Mouse (Mus musculus) macrophage (primary cell): ENCODE data around the gene Cd2ap. TPM values are rescaled to one million over a fixed set of nuclear protein-coding genes. Genes with fewer than 3 reads are reported as not detected.
"Not testable (repeated sequence)": the region's sequence is repeated elsewhere in the genome, so short reads cannot be mapped to it uniquely, and the experiment has no call there.

Experiments used
- H3K27ac ChIP-seq: fragments of 350-480 bp; formaldehyde crosslinking; 2 replicates; pipeline ENCODE4 v1.9.0; 2021
- H3K36me3 ChIP-seq: fragments of 350-480 bp; formaldehyde crosslinking; 2 replicates; pipeline ENCODE4 v1.9.0; 2021; ENCODE audit errors: inconsistent target
- H3K4me3 ChIP-seq: fragments of 350-480 bp; formaldehyde crosslinking; 2 replicates; pipeline ENCODE4 v1.9.0; 2021; ENCODE audit errors: inconsistent target
- H3K79me2 ChIP-seq: fragments of 350-480 bp; formaldehyde crosslinking; 2 replicates; pipeline ENCODE4 v1.9.0; 2021; ENCODE audit errors: inconsistent target
- WGBS: methylation state at CpG from one replicate; pipeline ENCODE4 v1.1.7; 2026; ENCODE audit warnings: inconsistent platforms; ENCODE audit not compliant: missing documents; 5-methylcytosine and 5-hydroxymethylcytosine counted together
- polyA plus RNA-seq: library from polyadenylated mRNA; stranded (reverse); fragments of 250-400 nt; gene quantifications from 3 replicates; pipeline ENCODE4 v1.2.4, GENCODE M21; 2018; ENCODE audit warnings: inconsistent platforms
- total RNA-seq, 78 experiments: library from RNA; depleted of rRNA; stranded (reverse); fragments of 250-400 nt; gene quantifications; 1 replicate in 9 of 78; 2 replicates in 24 of 78; 3 replicates in 43 of 78; 4 replicates in 2 of 78; pipeline ENCODE4 v1.2.4; 2018; ENCODE audit warnings: inconsistent platforms in 56 of 78

Cd2ap gene
- 100 to 1,000 TPM in 18 of 26 experiments, 10 to 100 TPM in 8; 39.7 to 372 (median 133) TPM for total RNA-seq (2018; cell fraction: chromatin; rRNA removed)
- 10 to 100 TPM; 34.1 to 65.0 (median 50.3) TPM for total RNA-seq (2018; cell fraction: cytosol; rRNA removed)
- 100 to 1,000 TPM in 14 of 26 experiments, 10 to 100 TPM in 12; 32.7 to 160 (median 100) TPM for total RNA-seq (2018; cell fraction: nucleus; rRNA removed)
- polyA plus RNA-seq = 25.5 to 31.0 TPM (median 28.7 TPM) in 3 replicates

DNA sequence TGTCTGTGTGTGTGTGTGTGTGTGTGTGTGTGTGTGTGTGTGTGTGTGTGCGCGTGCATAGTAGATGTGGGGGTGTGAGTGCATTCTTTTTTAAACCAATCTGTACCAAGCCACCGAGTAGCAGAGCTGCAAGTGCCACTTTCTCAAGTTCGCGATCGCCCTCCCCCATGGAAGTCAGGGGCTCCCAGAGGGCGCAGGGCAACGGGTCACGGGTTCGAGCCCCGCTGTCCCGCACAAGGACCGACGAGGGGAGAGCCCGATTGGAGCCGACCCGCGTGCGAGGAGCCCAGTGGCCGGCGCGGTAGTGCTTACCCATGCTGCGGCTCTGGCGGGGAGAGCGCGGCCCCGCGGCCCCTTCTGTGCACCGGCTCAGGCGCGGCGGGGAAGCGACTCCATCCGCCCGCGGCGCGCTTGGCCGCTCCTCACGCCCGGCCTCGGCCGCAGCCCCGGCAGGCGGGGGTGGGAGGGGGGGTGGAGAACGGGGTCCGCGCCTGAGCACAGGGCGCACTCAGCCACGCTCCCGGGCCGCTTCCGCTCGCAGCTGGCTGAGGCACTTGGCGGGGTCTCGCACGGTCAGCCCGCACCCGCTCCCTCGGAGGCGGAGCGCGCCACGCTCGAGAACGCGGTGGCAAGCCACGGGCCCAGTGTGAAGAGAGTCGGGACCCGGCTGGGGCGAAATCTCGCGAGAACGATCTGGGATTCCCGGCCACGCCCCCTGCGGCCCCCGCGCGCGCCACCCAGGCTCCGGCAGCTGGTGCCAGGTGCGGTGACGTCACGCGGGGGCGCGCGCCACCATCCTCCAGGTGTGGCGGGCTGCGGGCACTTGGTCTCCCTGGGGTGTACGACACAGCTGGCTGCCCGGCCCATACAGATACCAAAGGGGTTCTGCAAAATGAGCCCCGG is at the start of gene Cd2ap:
Gene Cd2ap (minus strand): TSS at position 665 of the 903 bp plus-strand sequence.
- under 1% methylated on average over 87 of the region's 94 CpGs for WGBS
- no peaks in the 10 kb centered on the region for H3K36me3 ChIP-seq
- H3K4me3 ChIP-seq = peak within 1 kb of the TSS; percentile 57
- H3K79me2 ChIP-seq = peaks cover 48% of the 10 kb centered on the region
- H3K27ac ChIP-seq = no peak within 1 kb of the TSS; the same call in 1 of the 2 replicates

DNA sequence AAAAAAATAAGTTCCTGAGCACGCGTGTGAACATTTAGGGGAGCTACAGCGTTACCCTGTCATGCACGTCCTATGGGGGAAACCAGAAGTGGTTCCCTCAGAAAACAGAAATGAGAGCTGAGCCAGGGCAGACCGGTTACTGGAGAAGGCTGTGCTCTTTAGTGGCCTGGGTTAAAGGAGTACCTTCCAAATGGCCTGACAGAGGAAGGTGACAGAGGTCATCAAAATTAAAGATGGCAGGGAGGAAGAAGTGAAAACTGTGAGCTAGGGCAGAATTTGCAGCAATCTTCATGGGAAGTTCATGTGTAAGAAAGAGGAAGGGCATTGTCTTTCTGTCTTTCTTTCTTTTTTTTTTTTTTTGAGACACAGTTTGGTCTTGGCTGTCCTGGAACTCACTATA is 48.3 kb upstream of the Cd2ap start:
- H3K36me3 ChIP-seq = no peaks in the 10 kb centered on the region
- H3K27ac ChIP-seq = no peak overlapping the region
- no peak overlapping the region for H3K4me3 ChIP-seq
- H3K79me2 ChIP-seq = no peaks in the 10 kb centered on the region
- WGBS = 77% methylated on average over 5 of the region's 5 CpGs

DNA sequence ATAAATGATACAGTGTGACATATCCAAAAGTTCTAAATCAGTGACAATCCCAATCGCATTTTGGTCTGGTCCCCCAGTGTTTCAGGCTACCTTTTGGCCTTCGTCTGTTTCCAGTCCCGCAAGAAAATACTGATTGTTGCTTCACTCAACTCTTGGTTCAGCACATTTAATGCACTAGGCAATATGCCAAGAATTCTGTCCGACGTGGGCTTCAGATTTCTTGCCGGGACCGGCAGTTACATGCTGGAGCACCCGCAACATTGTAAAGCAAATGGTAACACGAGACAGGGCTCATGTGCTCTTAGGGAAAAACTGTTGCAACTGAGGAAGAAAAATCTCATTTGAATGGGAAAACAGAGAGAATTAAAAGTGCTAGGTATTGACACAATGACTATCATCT is 42.3 kb upstream of the Cd2ap start:
- no peaks in the 10 kb centered on the region for H3K36me3 ChIP-seq
- WGBS = 94% methylated on average over 9 of the region's 9 CpGs
- H3K4me3 ChIP-seq = no peak overlapping the region
- no peaks in the 10 kb centered on the region for H3K79me2 ChIP-seq
- no peak overlapping the region for H3K27ac ChIP-seq

DNA sequence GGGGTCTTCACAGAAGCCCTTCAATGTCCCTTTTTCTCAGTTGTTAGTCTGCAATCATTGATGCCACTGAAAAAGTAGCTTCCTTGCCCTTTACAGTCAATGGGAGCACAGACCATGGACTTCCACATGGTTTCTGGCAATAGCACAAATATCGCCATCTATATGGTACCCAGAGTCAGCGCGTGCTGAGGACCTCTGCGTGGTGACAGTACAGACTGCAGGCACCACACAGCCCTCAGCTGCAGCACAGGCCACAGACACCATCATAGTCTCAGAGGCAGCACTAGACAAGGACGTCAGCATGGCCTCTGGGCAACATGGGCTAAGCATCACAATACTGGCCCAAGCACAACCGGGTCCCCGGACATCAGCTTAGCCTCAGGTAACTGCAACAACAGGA is 38.3 kb upstream of the Cd2ap start:
- WGBS = 79% methylated on average over 7 of the region's 7 CpGs
- no peaks in the 10 kb centered on the region for H3K36me3 ChIP-seq
- no peaks in the 10 kb centered on the region for H3K79me2 ChIP-seq
- H3K4me3 ChIP-seq = no peak overlapping the region
- no peak overlapping the region for H3K27ac ChIP-seq

DNA sequence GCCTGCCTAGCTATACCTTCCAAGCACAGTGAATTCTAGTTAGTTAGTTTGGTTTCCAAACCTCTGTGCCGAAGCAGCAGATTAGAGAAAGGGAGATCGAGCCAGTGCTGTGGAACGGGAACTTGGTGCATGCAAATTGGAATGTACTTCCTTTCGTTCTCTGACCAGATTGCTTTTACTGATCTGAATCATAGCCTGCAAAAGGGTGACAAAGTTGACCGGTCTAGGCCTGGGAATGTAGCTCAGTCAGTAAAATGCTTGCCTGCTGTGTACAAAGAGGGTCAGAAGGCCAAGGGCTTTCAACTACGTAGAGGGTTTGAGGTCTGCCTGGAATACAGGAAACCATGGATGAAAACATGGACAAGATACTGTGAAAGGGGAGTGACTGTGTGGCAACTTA is 35.7 kb upstream of the Cd2ap start:
- H3K79me2 ChIP-seq = no peaks in the 10 kb centered on the region
- peak overlapping the region; percentile 37 for H3K27ac ChIP-seq
- 17% methylated on average over 6 of the region's 6 CpGs for WGBS
- no peak overlapping the region for H3K4me3 ChIP-seq
- no peaks in the 10 kb centered on the region for H3K36me3 ChIP-seq

DNA sequence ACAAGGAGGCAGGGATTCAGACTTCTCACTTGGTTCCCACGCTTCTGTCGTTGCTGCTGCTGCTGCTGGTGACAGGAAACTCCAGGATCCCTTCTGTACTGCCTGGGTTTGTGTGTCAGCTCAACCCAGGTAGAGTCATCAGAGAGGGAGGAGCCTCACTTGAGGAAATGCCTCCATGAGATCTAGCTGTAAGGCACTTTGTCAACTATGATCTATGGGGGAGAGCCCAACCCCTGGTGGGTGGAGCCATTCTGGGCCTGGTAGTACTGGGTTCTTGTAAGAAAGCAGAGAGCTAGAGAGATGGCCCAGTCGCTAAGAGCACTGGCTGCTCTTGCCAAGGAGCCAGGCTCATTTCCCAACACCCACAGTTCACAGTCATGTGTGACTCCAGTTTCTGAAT is 34.0 kb upstream of the Cd2ap start:
- no peaks in the 10 kb centered on the region for H3K79me2 ChIP-seq
- H3K27ac ChIP-seq = no peak overlapping the region
- H3K36me3 ChIP-seq = no peaks in the 10 kb centered on the region
- WGBS = 89% methylated on average over 3 of the region's 3 CpGs
- no peak overlapping the region for H3K4me3 ChIP-seq

DNA sequence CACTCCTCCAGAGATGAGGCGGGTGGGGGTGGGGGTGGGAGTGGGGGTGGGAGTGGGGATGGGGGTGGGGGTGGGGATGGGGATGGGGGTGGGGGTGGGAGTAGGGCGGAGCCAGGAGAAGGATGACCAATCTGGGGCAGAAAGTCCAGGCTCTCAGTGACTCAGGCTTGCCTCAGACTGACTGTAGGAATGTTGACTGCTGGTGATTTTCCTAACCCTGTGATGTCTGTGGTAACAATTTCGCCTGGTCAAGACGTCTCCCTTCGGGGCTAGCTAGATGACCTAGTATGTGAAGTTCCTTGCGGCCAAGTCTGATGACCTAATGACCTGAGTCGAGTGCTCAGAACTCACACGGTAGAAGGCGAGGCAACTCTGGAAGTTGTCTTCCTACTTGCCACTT is 32.9 kb upstream of the Cd2ap start:
- no peaks in the 10 kb centered on the region for H3K36me3 ChIP-seq
- H3K27ac ChIP-seq = no peak overlapping the region
- WGBS = 93% methylated on average over 8 of the region's 9 CpGs
- no peaks in the 10 kb centered on the region for H3K79me2 ChIP-seq
- H3K4me3 ChIP-seq = no peak overlapping the region

DNA sequence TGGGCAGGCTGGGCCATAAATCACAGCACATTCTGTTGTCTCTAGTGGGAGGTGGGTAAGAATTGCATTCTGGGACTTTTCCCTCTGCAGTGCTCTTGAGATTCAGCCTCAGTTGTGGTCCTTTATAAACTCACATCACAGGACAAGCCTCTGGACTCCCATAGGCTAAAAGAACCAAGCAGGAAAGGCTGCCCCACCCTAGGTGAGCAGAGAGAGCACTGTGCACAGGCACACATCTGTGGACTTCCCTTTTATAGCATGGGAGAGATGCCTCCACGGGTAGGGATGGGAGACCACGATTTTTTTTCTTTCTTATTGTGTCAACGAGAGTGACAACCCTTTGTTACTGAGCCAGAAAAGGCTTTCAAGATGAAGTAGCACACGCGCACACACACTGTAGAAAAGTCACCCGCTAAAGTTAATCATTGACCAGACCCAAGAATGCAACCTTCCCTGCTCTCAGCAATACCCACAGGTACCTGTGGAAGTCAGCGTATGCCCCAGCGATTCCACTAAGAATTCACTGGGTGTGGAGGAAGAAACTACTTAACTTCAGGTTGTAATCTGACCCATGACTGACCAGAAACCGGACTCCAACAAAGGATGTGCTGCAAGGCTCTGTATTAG is 32.4 kb upstream of the Cd2ap start:
- Histone ChIP-seq H3K4me3 (no peak overlapping the region), H3K79me2 (no peaks in the 10 kb centered on the region)
- 65% methylated on average over 8 of the region's 9 CpGs for WGBS

DNA sequence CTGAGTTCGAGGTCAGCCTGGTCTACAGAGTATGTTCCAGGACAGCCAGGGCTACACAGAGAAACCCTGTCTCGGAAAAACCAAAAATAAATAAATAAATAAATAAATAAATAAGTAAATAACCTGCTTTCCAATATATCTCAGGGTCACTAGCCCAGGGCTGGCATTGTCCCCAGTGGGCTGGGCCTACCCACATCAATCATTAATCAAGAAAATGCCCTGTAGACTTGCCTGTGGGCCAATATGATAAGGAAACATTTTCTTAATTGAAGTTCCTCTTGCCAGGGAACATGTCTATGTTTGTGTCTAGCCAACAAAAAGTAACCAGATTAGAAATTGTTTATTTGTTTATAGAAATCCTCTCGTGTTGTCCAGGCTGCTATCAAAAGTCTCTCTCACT is 31.7 kb upstream of the Cd2ap start:
- 84% methylated on average over 2 of the region's 3 CpGs for WGBS
- no peaks in the 10 kb centered on the region for H3K79me2 ChIP-seq
- no peak overlapping the region for H3K27ac ChIP-seq
- H3K4me3 ChIP-seq = no peak overlapping the region
- no peaks in the 10 kb centered on the region for H3K36me3 ChIP-seq

More for the DNA sequence above, 32.4 kb upstream of the Cd2ap start:
- Histone ChIP-seq H3K27ac (no peak overlapping the region), H3K36me3 (no peaks in the 10 kb centered on the region)

DNA sequence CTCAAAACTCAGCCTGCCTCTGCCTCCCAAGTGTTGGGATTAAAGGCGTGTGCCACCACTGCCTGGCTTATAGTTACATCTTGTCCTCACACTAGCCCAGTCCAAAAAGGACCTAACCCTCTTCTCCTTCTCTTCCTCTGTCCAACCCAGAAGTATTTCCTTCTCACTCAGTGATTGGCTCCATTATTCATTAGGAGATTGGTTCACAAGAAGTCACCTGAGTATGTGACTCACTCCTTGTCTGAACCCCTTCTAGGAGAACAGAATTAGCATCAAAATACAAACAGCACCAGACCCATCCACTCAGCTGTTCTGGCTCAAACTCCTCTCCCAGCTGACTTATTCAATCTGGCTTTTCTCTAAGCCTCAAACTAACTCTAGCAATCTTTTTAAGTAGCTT is 30.0 kb upstream of the Cd2ap start:
- H3K79me2 ChIP-seq, H3K27ac ChIP-seq, H3K36me3 ChIP-seq, H3K4me3 ChIP-seq: not testable (repeated sequence)
- WGBS = 100% methylated on average over 1 of the region's 1 CpGs

DNA sequence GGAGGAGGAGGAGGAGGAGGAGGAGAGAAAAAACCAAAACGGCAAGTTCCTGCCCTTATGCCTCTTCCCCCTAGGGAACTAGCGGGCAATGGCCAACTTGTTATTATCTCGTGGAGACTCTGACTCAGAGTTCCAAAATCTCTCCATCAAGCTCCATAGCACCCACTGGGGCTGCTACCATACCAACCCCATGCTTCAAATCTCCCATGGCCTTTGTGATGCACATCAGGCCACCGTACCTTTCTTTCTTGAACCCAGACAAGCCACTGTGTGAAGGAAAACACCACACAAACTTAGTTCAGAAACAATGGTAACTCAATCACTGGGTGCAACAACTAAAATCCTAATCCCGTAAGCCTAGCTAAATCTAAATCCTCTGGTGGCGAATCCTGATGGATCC is 29.5 kb upstream of the Cd2ap start:
- Histone ChIP-seq H3K79me2 (no peaks in the 10 kb centered on the region), H3K4me3 (no peak overlapping the region), H3K27ac (no peak overlapping the region), H3K36me3 (no peaks in the 10 kb centered on the region)
- 97% methylated on average over 5 of the region's 6 CpGs for WGBS

DNA sequence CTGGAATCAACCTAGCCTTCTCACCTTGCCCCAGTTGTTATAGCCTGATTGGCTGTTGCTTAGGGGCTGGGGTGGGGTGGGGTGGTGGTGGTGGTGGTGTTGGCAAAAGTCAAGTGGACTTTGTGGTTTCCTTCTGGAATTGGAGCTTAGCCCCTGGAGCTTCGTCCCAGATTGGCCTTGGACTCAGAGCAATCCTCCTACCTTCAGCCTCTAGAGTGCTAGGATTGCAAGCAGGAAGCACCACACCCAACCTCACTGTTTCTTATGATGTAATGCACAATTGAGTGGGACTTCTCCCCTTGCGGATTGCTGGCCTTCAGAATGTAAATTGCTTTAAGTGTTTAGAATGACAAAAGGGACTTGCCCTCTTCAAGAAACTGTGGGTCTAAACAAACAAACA is 24.3 kb upstream of the Cd2ap start:
- Histone ChIP-seq H3K4me3 (no peak overlapping the region), H3K36me3 (peaks cover 5% of the 10 kb centered on the region; the same call in 1 of the 2 replicates), H3K27ac (no peak overlapping the region), H3K79me2 (no peaks in the 10 kb centered on the region)
- whole genome bisulfite sequencing = 77% methylated on average over 2 of the region's 2 CpGs

DNA sequence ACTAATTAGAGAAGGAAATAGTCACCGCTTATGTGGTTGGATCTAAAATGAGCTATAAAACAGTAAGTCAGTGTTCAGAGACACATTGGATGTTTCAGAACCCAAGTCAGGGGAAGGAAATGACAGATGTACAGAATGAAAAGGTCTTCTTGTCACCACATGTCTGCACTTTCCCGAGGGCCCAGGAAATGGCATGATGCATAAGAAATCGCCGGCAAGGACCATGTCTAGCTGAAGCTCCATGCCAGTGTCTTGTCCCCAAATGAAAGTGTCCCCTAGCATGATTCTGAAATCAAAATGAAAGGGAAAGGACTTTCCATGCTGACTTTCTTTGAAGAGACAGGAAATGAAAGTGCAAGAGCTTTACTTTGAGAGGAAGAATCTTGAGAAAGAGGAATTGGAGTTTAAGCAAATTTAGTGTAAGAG is 10.8 kb upstream of the Cd2ap start:
- 3% methylated on average over 4 of the region's 4 CpGs for WGBS
- peak overlapping the region; percentile 69 for H3K27ac ChIP-seq
- peak overlapping the region; percentile 20; the same call in 1 of the 2 replicates for H3K4me3 ChIP-seq
- no peaks in the 10 kb centered on the region for H3K36me3 ChIP-seq
- H3K79me2 ChIP-seq = no peaks in the 10 kb centered on the region

DNA sequence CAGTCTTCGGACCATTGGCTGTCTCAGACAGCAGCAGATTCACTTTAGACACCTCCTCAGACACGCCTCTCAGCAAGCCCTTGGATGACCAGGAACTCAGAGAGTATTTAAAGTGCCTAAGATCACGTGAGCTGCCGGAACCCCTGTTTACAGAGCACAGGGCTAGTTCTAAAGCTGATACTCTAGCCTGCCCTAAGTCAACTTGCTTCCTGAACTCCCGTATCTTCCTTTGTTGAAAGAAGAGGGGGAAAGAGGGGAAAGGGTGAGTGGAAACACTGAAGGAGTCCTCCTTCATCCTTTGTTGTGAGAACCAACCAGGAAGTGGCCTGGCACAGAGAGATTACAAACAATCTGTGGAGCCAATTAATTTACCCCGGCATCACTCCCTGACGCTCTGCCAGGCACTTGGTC is 8.6 kb upstream of the Cd2ap start:
- H3K79me2 ChIP-seq = no peaks in the 10 kb centered on the region
- 95% methylated on average over 7 of the region's 7 CpGs for WGBS
- no peak overlapping the region for H3K27ac ChIP-seq
- H3K36me3 ChIP-seq = no peaks in the 10 kb centered on the region
- no peak overlapping the region for H3K4me3 ChIP-seq

DNA sequence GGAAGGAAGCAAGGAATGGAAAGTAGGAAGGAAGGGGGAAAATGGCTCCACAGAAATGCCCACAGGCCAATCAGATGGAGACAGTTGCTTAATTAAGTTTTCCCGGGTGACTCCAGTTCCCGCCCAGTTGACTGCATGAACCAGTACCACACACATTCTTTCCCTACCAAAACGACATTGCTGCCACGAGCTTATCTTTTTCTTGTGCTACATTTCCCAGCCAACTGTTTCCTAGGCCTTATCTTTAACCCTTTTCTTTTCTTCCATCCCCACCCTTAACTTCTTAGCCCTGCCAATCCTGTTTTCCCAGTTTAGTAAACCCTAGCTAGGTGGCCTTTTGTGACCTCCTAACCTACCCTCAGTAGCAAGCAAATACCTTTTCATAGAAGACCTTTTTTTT is 7.9 kb upstream of the Cd2ap start:
- Histone ChIP-seq H3K4me3 (no peak overlapping the region), H3K27ac (no peak overlapping the region), H3K79me2 (no peaks in the 10 kb centered on the region), H3K36me3 (no peaks in the 10 kb centered on the region)
- 75% methylated on average over 4 of the region's 4 CpGs for WGBS
